Mouse (Mus musculus): ENCODE measurements around the gene Gm37240.

DNA sequence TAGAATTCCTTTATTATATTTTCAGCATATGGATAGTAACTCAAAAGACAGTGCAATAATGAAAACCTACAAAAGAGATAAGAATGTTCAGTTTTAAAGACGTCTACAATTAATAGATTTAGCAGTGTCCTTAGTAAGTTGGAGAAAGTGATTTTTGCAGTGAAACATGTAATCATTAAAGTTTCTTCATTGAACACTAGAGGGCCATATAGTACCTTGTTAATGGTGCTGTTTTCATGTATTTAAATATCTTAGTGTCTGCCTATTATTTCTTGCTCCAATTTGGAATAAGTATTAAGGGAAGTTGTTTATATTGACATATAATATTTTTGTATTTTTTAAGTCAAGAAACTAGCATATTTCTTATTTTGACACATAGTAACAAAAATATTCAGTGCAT lies 973.0 kb downstream of the Gm37240 start:
- no peak for TF ChIP-seq CTCF (IDR thresholded peaks at IDR 0.05; ENCODE audit: borderline replicate concordance, insufficient read depth, low read length)
- TF ChIP-seq POLR2A (IDR thresholded peaks at IDR 0.05; ENCODE audit: low read depth, low read length) = no peak
